Mouse (Mus musculus): Measurements from ENCODE around the gene Bhlhe23.
A peak's percentile ranks its signal among the peaks of the same experiment; 100 is the strongest.

Gene Bhlhe23

DNA sequence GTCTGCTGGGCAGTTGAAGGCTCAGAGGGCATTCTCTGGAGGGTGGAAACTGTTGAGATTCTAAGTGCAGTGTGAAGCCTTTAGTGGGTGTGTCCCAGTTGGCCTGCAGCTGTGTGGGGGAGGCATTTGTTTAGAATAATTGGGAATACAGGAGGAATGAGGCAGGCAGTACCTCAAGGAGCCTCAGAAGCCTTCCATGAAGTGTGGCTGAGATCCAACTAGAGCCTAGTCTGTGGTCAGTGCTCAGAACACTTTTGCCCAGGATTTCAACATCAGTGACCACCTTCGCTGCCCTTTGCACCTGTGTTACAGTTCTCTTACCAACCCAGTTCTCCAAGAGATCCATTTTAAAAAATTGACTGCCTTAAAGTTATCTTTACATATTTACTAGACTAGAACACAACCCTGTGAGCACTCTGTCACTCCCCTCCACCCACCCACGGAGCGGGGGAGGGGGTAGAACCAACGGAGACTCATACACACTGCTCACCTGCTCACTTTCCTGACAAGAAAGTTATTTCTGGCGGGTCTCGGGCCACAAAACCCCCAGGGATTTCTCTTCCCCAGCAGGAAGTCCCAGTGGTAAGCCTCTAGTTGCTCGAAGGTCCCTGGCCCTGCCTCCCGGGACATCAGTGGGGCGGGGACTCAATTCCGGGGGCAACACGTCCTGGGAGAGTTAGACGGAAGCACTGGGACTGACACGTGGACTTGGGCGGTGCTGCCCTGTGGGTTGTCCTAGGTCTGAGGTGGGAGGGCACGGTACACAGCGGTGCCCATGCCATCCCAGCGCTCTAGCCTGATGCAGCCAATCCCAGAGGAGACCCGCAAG lies 51.9 kb downstream of the Bhlhe23 start, which contains the start of gene Slc17a9:
Slc17a9 (plus strand) TSS at position 679 of the 829 bp plus-strand sequence.
- DNase-seq: peak; percentile 65 to 67
